Mouse (Mus musculus) monocyte, adult 2 months (primary cell): ENCODE measurements at regions not wholly inside any gene's neighbourhood (a gene's known extent, or its start where the extent isn't known, plus 50 kb on each side); places are given as distances from the start of the nearest gene placed in this dataset.

Experiments
- DNase-seq, 2 experiments: peaks; one replicate each; pipeline ENCODE4 v3.0.0; 2022; ENCODE audit warnings: low spot score in 2 of 2, low read depth in 1 of 2

DNA sequence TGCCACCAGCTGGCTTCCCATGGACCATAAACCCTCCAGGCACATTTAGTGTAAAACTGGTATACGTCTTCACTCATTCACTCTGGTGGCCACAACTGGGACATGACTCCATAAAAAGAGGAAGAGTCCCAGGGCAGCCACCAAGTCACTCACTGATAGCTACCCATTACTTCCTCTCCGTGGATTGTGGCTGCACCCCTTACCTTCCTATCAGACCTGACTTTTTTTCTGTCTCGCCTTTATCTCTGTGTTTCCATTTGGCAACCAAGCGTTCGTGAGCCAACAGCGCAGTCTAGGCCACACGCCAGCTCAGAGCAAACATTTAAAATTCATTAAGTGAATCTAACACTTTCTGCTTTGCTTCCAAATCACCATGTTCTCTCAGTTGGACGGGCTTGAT lies 53.9 kb upstream of the Slc44a1 start:
- peak; percentile 23 to 33 for DNase-seq

- DNase-seq: peak; percentile 57 to 65
Measured at GRCm38 (mm10) chr4:53384761-53385160, 55.5 kb upstream of the Slc44a1 start.

- DNase-seq: no peak
Measured at GRCm38 (mm10) chr4:53384104-53384503, 56.1 kb upstream of the Slc44a1 start.

GRCm38 (mm10) chr4:53382012-53382411 lies 58.2 kb upstream of the Slc44a1 start:
- DNase-seq: no peak

DNA sequence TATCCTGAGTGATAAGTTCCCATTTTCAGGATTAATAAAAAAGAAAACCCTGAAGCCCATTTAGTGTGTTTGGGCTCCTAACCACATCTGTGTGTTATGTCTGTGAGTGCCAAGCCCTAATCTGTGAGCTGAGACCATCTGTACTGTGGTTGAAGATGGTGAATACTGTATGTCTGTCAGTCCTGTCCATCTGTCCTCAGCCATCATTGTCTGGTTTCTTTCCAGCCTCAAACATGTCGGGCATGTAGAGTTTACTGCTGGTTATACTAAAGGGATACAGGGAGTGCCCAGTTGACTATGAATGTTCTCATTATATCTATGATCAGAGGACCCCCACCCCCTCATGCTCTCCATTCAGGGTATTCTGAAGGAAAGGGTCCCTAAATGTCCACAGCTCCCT lies 60.4 kb upstream of the Slc44a1 start:
- no peak for DNase-seq

GRCm38 (mm10) chr4:53376995-53377394 lies 63.2 kb upstream of the Slc44a1 start:
- DNase-seq: no peak

GRCm38 (mm10) chr4:53356374-53356773 lies 83.8 kb upstream of the Slc44a1 start:
- DNase-seq: no peak

GRCm38 (mm10) chr4:53354961-53355360 lies 85.3 kb upstream of the Slc44a1 start:
- no peak for DNase-seq

DNA sequence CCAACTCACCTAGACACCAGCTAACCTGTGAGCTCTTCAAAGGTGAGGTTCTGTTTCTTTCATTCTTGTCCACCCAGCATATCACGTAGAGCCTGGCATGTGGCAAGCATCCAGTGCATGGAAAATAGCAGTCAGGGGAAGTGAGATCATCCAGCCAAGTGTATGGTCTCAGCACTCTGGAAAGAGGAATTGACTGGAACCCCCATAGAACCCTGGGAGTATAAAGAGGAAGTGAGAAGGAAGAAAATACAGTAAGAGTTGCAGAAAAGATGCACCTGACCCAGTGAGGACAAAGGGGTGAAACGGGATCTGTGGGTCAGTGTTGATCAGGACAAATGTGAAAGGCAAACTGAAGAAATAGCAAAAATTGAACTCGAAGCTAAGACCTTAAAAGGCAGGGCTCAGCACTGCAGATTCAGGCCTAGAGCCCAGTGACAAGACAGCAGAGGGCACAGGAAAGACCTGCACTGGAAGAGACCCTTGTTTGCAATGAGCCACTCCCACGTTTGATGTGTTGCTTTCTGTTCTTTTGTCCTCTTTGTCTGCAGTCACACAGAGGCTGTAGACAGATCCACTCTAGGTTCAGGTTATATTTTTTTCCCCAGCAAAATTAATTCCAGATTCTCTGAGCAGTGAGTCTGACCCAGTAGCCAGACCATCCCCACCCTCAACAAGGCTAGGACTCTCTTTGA lies 86.7 kb upstream of the Slc44a1 start:
- DNase-seq: peak; percentile 9 to 19

GRCm38 (mm10) chr4:53351104-53351607 lies 89.1 kb upstream of the Slc44a1 start:
- DNase-seq: no peak

- no peak for DNase-seq
Measured at GRCm38 (mm10) chr4:53345346-53345745, 94.9 kb upstream of the Slc44a1 start.

DNA sequence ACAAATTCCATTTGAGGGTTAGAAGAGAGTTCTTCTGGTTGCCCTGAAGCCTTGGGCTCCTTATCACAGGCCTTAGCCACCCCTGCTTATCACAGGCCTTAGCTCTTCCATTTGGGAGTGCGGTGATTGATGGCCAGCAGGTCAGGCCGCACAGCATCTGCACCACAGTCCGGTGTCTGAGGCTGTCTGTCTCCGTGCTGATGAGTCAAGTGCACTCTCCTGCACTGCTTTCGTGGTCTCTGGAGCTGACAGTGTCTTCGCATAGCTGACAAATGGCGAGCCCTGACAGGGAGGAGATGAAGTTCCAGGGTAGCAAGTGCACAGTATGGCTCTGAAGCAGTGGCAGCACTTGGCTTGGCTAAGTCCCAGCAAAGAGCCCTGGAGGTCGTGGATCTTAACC lies 95.7 kb upstream of the Slc44a1 start:
- no peak for DNase-seq

GRCm38 (mm10) chr4:53341181-53341580 lies 99.0 kb upstream of the Slc44a1 start:
- DNase-seq: no peak

DNA sequence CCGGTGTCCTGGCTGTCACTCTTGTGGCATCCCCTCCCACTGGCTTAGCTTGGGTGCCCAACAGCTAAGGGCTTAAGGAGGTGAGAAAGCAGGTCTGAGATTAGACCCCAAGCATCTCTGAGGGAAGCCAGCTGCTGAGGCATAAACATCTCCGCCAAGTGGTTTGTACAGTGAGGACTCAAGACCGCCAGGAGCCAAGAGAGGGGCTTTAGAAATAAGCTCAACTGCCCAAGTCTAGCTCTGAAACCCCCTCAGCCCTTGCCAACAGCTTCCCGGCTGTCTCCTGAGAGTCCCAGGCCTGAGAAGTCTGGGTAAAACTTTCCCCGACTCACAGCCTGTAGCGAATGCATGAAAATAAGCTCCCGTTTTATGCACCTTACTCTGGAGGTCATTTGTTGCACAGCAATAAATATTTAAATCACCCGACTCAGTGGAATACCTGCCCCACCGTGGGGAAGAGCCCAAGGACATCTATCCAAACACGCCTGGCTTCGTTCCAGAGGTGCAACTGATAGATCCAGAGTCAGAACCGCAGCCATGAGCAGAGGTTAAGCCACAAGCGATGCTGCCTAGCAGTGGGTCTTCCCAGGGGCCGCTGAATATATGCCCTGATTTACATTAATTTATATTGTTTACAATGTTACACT lies 100.1 kb upstream of the Slc44a1 start:
- no peak for DNase-seq

- no peak for DNase-seq
Measured at GRCm38 (mm10) chr4:53339125-53340020, 100.8 kb upstream of the Slc44a1 start.

DNA sequence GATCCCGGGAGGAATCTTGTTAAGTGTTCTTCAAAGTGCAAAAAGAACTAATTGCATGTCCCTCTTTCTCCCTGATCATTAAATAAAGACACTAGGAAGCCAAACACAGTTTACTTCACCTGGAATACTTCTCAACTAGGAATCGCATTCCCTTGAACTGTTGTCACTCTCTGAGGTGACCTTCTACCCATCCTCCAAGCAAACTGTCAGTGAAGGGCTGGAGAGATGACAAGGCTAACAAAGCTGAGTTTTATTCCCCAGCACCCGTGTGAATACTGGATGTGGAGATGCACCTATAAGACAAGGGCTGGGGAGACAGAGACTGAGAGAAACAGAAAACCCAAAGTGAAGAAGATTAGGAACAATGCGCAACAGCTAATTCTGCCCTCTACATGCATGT lies 101.7 kb upstream of the Slc44a1 start:
- no peak for DNase-seq

DNA sequence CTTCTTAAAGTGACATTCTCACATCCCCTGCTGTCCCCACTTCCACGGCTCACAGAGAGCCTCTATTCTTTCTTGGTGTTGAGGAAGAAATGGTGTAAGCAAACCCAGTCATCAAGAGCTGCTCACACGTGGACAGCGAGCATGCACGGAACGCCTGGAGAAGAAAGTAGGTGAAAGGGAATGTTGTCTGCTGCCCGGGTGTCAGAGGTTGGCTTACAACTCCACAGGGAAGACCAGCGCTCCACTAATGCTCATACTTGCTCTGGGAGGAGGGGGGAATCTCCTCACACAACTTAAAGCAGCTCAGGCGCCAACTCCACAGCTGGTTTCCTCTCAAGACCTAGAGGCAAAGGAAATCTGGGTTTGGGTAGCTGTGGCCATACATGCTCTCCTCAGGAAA lies 102.4 kb upstream of the Slc44a1 start:
- no peak for DNase-seq

- no peak for DNase-seq
Measured at GRCm38 (mm10) chr4:53327382-53328165, 112.6 kb upstream of the Slc44a1 start.

DNA sequence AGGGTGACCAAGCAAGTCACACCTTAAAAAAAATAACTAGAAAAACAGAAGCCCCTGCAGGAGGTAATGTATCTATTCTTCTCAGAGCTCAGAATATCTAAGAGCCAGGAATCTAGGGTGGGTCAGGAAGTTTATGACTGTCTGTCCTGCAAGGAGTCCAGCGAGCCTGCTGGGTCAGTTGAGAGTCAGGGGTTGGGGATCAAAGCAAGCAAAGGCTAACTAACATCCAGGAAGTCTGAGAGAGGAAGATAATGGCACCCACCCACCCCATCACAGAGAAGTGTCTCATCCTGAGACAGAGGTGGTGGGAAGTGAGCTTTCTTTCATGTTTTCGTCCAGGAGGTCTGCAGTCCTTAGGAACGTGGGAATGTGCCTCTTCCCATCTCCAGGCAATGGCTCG lies 116.4 kb upstream of the Slc44a1 start:
- DNase-seq: no peak

GRCm38 (mm10) chr4:53323195-53323594 lies 117.0 kb upstream of the Slc44a1 start:
- no peak for DNase-seq

DNA sequence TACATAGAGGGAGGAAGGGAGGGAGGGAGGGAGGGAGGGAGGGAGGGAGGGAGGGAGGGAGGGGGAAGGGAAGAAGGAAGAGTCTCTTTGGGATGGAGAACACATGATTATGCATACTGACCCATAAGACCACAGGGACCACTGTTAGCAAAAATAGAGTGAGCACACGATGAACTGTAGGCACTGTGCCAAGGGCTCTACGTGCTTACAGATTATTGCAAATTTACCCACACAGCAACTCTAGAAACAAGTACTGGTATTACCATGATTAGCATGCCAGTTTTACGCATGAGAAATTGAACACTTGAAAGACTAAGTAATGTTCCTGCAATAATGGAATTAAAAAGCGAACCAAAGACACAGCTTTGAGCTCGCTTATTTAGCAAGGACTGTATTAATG lies 117.7 kb upstream of the Slc44a1 start:
- DNase-seq: no peak
